Mouse (Mus musculus) cerebellum, adult 9-10 months (tissue): ENCODE measurements around the gene Chl1.

Experiments
- DNase-seq: peaks from one replicate; pipeline ENCODE4 v3.0.0; 2022

Chl1 gene

DNA sequence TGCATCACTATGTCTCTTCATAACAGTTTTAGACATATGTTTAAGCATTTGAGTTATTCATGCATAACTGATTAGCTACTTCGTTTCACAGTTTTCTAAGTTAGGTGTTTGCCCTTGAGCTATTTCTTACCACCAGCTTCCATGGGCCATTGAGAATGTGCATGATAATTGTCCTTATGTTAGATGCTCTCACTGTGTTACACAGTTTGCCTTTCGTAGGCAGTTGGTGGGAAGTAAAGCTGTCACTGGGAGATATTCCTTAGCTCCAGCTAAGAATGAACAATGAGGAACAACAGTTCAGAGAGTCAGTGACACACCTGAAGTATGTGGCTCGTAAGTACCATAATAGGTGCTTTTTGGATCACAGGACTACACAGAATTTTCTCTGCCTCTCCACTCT, 35.9 kb downstream of the Chl1 start:
- DNase-seq = no peak

DNA sequence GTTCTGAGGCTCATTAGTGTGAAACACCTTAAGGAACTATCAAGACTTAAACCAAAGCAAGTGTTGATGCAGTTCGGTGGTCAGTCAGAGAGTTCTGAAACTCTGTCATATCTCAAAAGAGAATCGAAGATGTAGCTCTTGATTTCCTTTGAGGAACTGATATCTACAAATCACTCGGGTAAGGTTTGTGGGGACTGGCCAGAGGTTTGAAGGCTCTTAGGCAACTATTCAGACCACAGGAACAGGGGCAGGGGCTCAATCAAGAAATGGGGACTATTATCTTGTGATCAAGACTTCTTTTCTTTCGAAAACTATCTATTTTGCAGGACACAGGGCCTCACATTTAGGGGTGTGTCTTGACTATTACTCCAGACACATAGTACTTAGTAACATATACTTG, 39.5 kb downstream of the Chl1 start:
- no peak for DNase-seq

DNA sequence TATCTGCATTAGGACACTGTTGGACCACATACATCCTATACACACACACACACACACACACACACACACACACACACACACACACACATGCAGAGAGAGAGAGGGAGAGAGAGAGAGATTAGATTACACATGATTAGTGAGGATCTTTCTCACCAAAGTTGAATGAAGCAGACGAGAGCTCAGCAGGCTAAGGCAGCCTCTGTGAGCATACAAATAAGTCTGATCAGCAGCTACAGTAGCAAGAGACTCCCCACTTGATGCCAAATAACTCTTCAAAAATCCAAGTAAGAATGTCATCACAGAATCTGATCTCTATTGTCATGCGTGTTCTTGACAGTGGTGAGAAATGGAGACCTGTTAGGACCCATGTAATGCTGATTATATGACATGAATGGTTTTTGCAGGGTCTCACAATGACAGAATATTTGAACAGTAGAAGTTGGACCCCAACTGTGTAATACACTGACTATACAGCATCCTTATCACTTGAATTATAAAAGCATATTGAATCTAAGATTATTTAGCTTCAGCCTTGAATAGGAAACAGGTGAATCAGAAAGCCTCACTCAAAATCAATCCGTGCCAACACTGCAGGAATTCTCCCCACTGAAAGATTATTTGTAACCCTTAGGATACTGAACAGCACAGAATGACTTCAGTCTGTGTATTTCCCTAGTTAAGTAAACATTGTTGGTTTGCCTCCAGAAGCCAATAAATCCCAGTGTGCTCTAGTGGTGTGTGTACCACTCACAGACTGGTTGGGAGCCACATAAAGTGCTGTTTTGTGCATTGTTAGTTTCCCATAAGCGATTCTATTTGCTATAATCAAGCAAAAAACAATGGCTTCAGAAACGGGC, 47.9 kb downstream of the Chl1 start:
- peak; percentile 36 for DNase-seq

DNA sequence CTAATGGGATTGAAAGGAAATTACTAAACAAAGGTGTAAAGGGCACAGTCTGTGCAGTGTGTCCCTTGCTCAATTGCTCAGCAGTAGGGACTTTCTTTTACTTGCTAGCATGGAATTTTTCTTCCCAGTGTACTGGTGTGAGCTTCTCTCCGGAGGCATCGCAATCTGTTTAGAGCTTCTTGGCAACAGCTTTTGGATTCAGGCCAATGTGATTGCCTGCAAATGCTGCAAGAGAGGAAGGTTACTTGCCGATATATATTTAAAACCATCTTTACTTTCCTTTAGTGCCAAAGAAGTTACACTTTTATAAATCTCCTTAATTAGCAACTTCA, 48.5 kb downstream of the Chl1 start:
- peak; percentile 91 for DNase-seq

DNA sequence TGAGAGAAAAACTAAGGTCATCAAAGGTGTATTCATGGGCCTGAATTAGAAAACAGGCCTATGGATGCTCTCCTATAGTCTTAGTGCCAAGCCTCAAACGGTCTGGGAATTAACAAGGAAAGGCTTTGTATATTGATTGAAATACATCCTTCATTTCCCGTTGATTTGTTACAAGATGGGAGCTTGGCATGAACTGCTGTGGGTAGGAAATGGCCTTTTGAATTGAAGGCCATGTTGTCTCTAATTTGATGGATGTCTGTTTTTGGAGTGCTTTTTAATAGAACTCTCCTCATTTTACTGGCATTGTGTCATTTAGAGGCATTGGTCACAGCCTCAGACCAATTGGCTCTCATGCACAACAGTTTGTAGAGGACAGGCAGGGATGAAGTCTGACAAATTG, 49.0 kb downstream of the Chl1 start:
- DNase-seq = peak; percentile 60

DNA sequence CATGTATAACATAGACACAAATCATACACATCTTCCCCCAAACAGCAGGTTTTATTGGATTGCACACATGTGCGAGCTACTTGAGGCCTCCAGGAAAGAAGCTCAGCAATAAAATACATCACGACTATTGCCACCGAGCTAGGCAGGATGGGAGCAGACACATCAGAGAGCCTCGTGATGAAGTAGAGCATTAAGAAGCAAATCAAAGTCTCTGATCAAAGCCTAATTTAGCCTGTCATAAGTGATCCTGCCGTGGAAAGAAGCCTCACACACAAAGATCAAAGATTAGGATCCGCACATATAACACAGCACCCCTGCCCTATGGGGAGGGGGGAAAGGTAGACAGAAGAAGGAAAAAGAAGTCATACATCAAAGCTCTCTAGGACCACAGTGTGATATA, 54.4 kb downstream of the Chl1 start:
- no peak for DNase-seq

DNA sequence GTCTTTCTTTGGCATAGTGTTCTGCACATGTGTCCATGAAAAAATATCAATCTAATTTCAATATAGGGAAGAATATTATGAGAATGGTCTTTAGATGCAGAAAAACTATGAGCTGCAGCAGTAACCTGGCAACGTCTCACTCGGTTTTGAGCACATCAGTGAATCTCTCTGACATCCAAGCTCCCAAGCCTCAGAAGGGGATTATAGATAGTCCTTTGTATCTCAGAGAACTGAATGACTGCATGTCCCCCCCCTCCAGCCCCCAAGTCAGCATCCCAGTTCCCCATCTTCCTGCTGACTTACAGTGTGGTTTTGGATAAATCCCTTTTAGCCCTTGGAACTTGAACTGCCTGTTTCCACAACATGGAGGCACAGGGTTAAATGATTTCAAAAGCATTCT, 56.9 kb downstream of the Chl1 start:
- DNase-seq = no peak

DNA sequence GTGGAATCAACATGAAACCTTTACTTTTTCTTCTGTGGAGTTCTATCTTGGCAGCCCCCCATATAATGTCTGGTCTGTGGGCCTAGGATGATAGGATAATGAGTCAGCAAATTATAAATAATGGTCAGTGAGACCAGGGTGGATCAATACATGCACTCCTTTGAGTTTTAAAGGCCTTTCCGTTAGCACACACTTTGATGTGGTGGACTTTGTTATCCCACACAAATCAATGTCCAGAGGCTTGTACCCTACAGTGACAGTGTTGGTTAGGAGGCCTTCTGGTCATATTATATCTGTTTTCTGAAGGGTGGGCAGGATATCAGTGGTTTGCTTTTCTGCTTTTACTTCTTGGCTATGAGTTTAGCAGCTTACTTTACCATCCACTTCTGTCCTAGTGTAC, 62.3 kb downstream of the Chl1 start:
- no peak for DNase-seq

DNA sequence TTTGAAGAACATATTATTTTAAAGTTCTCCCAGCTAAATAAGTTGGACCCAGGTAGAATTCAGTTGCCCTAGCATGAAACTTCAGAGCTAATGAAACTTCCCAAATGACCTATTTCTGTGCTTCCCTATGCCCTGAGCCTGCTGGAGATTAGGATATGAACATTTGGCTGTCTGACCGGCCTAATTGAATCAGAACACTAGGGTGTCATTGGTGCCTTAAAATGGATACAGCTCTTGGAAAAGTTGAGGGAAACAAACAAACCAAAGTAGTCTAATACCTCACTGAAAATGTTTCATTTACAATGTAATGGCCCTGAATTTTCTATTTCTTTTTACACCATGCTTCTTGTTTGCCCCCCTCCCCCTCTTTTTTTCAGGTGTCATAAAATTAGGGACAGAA, 73.8 kb downstream of the Chl1 start:
- peak; percentile 50 for DNase-seq

DNA sequence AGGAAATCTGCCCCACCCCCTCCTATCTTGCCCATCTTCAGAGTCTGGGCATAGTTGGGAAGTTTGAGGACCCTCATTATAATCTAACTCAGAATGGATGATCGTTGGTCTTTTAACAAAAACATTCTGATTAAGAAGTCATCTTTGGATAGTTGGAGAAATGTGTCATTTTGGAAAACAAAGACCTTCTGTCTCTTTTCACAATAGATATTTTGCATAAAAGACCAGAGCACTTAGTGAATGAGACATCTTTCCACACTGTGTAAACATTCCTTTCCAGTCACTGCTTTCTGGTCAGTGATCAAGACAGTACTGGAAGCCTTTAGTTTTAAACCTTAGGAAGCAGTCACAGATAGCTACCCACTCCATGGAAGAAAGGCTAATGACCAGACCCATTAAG, 75.3 kb downstream of the Chl1 start:
- no peak for DNase-seq

DNA sequence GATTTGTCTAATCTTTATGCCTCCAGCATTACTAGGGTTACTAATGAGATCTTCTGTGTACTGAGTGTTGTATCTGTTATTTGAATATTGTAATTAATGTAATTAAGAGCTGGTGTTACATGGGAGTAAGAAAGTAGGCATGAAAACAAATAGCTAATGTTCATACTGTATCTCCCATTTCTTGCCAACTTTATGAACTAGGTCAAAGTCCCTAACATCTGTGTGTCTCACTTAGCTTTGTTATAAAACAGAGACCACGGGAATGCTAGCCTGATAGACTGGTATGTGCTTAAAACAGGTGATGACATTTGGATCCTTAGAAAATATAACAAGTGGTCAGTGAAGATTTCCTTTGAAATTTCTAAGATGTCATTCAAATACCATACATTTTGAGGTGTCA, 75.7 kb downstream of the Chl1 start:
- DNase-seq = no peak

DNA sequence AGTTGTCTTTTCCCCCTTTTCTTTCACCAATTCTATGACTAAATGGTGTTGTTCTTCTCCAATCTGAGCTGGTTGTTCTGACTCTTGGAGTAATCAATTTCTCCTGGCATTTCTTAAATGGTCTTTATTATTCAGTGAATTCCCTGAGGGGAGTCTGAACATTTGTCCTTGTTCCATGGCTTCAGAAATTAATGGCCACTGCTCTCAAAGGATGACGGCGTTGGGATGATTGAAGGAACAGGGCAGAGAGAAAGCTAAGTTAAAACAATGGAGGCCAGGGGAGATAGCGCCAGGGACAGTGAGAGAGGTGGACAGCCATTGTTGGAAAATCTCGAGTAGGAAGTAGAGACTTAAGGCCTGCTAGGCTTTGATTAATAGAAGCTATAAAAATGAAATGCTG, 91.7 kb downstream of the Chl1 start:
- no peak for DNase-seq

DNA sequence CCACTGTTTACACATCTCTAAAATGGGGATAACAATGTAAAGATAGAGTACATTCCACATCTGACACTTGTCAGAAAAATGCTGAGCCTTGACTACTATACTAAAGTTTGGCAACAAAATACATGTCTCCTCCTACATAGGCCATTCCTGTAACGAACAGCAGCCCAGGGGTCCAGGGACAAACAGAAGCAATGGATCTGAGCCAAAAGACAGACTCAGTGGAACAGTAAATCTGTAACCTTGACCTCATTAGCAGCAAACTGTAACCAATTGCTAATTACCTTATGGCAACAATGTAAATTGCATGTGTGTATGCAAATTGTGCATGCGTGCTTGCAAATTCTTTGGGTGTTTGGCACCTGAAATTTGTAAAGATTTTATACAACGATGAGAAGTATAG, 100.3 kb downstream of the Chl1 start:
- no peak for DNase-seq

DNA sequence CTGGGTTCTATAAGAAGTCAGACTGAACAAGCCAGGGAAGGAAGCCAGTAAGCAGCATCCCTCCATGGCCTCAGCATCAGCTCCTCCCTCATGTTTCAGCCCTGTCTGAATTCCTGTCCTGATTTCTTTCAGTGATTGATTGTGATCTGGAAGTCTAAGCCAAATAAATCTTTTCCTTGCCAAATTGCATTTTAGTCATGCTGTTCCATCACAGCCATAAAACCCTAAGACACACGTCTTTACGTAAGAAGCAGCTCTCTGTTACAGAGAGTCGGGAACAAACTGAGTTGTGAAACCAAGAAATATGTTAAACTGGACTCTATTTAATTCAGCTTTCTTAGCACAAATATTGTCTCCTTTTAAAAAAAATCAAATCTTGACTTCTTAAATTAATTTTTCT, 102.2 kb downstream of the Chl1 start:
- DNase-seq = no peak

DNA sequence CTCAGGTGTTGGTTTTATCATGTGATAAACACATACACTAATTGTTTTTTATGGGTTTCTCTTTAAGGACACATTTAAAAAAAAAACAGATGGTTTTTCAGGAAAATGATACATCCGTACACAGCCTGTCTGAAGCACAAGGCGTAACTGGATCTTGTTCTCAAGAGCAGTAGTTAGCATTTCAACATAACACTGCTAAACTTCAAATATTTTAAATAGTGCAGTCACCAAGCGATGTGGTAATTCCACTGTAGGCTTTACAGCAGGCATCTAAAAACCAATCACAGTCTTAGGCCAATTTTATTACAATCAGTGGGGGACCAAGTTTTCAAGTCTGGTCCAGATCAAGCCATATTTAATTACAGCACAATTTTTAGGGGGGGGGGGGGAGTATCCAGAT, 103.3 kb downstream of the Chl1 start:
- DNase-seq = no peak

DNA sequence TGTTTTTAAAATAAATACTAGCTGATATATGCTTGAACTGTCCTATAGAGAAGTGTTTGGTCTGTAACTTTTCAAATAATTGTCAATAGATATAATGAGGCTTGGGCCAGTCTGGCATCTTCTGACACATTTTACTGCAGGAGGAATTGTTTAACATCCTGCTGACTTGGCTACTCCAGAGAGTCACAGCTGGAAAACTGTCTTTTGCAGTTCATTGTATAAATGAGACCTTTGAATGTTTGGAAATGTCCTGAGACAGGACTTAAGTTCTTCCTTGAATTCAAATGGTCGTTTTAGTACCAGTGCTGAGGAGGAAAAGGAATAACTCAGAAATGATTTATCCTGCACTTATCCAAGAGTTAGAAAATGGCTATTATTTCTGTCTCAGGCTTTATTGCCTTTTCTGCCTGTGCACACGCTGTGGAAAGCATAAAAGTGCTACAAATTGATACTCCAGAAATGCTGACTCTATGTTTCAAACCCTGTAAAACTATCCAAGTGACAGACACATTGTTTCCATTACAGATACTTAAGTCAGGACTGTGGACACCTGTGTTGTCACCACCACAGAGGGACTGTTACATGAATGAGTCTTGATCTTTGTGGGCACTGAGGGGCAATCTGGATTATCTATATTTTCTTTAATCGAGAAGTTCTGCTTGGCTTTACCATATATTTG, 105.7 kb downstream of the Chl1 start:
- no peak for DNase-seq

DNA sequence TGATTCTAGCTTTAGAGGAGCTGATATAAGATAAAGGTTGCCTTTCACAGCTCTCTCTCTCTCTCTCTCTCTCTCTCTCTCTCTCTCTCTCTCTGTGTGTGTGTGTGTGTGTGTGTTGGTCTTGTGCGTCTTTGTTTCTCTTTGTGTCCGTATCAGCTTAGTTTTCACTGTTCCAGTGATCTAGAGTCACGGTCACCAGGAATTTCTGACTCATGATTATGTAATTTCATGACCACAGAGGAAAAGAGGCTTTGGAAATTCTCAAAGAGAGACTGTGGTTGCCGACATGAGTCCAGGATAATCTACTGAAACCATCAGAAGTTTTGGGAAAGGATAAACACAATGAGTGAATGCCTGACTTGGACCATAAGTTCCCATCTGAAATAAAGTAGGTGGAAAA, 110.5 kb downstream of the Chl1 start:
- no peak for DNase-seq

DNA sequence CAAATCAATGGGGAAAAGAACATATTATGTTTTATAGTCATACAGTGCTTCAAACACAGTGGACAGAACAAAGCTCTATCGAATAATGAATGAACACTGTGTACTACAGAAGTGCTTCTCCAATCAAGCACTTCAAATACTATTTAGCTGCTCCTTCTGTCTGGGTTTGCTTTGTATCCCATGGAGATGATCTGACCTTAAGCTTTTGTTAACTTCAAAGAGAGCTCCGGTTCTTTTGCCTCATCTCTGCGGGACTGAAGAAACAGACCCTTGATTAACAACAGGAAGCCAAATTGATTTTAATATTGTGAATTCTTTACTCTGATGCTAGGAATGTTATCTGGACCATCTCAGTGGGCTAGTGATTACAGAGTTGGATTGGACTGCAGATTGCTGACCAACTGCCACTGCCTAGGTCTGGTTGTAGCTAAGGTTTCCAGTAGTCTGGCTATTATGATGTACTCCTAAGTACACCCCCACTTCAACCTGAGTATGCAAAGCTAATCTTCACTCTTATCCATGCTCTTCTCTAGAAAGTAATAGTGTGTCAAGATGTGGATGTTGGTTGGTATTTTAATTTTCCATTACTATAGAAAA, 111.8 kb downstream of the Chl1 start:
- DNase-seq = no peak

DNA sequence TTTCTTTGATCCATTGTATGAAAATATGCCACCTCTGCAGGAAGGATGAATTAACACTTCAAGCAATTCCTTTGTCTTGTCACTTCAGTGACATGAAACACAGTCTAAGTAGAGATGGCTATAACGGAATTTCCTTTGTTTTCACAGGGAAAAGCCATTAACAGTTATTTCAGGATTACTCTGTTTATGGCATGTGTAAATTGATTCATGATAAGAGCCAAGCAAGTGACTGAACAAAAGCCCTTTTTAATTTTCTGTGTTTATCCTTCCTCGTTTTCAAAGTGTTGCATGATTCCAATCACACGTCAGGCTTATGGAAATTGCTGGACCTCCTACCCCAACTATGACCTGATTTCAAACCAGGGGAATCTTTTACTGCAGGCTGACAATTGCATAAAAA, 122.5 kb downstream of the Chl1 start:
- DNase-seq = no peak

DNA sequence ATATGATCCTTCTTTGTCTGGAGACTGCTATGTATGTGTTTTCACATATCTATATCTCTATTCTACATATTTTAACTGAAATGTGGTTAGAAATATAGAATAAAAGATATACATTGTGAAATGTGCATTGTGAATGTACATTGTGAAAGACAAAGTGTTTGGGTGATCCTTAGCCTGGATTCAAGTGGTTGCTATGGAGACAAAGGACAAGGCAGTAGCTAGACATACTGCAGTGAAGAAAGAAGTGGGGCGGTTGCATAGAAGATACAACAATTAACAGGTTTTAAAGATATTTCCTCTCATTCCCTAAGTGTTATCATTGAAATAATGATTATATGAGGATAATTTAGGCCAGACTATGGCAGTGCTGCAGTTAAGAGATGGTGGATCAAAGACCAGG, 146.4 kb downstream of the Chl1 start:
- no peak for DNase-seq

DNA sequence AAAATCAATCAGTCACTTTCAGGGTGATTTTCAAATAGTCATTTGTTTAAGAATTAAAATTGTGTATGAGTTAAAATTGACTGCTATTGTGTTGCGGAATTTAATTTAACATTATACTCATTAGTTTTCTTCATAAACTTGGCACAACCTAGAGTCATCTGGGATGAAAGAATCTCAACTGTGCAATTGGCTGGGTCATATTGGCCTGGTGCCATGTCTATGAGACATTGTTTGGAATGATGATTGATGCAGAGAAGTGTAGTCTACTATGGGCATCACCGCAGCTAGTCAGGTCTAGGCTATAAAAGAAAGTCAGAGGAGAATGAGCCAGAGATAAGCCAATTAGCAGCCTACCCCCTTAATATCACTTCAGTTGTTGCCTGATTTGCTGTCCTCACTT, 148.8 kb downstream of the Chl1 start:
- peak; percentile 46 for DNase-seq

DNA sequence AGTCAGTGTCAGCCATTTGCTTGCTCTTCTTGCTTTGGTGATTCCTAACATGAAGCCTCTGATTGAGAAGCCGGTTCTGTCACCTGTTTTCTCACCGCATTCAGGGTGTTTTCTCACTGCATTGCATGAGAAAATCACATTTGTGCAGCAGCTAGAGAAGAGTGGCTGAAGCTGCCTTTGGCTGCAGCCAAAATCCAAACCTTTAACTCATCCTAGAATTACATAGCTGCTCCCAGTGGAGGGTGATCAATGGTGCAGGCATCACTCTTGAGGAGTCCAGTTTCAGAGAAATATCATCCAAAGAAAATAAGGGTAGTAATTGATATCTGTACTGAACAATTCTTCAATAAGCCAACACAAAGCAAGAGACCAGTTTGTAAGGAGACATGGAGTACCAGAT, 154.8 kb downstream of the Chl1 start:
- DNase-seq = no peak

DNA sequence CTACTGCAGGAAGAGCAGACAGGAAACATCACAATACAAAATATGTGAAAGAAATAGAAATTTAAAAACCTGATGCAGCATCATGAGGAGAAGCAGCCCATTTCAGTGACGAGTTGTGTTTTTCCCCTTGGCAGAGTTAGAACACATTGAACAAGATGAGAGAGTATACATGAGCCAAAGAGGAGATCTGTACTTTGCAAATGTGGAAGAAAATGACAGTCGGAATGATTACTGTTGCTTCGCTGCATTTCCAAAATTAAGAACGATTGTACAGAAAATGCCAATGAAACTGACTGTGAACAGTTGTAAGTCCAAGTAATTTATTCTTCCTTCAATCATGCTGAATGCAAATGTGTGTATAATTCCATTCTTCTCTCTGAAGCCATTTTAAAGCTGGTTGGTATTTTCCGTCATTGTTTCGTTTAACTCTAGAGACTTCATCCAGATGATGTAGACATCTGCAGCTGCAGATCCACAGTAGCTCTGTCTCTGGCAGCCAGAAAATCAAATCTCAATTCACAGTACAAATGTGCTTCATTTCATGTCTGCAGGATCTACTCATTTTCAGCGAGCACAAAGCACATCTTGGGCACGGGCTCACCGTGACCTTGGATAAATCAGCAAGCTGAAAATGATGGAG, 155.4 kb downstream of the Chl1 start:
- no peak for DNase-seq

DNA sequence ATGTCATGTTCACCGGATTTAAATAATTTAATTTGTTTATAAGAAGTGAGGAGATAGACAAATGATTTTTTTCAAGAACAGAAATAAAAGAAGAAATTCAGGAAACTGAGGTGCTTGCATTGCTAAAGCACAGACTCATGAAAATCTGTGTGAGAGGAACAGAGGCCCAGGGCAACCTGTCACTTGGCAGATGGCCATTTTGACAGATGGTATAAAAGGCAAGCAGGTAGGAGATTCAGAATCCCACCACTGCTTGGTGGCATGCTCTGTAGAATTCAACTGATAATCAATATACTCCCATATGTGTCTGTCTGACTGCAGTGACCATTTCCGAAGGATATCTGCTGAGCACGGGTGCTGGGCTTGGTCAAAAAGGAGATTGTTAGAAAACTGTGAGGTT, 162.7 kb downstream of the Chl1 start:
- peak; percentile 95 for DNase-seq
